Mouse (Mus musculus): ENCODE measurements around the gene Tnni3.
A peak's percentile ranks its signal among the peaks of the same experiment; 100 is the strongest.

The Tnni3 gene

GRCm38 (mm10) chr7:4498251-4498650 lies 25.8 kb downstream of the Tnni3 start:
- DNase-seq (ENCODE audit: low spot score) = no peak

- no peak for DNase-seq (ENCODE audit: low spot score)
These were observed 26.6 kb downstream of the Tnni3 start for GRCm38 (mm10) chr7:4497271-4497903.

GRCm38 (mm10) chr7:4496468-4496867 lies 27.6 kb downstream of the Tnni3 start:
- DNase-seq (ENCODE audit: low spot score) = no peak

- DNase-seq (ENCODE audit: low spot score) = no peak
These were observed 30.0 kb downstream of the Tnni3 start for GRCm38 (mm10) chr7:4493991-4494390.

- DNase-seq (ENCODE audit: low spot score) = peak; percentile 13
These were observed 31.5 kb downstream of the Tnni3 start for GRCm38 (mm10) chr7:4492284-4493224.

- DNase-seq (ENCODE audit: low spot score) = peak; percentile 13
These were observed 32.7 kb downstream of the Tnni3 start for GRCm38 (mm10) chr7:4491308-4491707.

GRCm38 (mm10) chr7:4482281-4482680 lies 41.7 kb downstream of the Tnni3 start:
- no peak for DNase-seq (ENCODE audit: low spot score)

- DNase-seq (ENCODE audit: low spot score) = peak; percentile 40
These were observed 44.4 kb downstream of the Tnni3 start for GRCm38 (mm10) chr7:4479674-4480073.

- no peak for DNase-seq (ENCODE audit: low spot score)
These were observed 45.2 kb downstream of the Tnni3 start for GRCm38 (mm10) chr7:4478796-4479291.

GRCm38 (mm10) chr7:4478021-4478795 lies 45.8 kb downstream of the Tnni3 start:
- no peak for DNase-seq (ENCODE audit: low spot score)

- no peak for DNase-seq (ENCODE audit: low spot score)
These were observed 50.1 kb downstream of the Tnni3 start for GRCm38 (mm10) chr7:4473940-4474339.

GRCm38 (mm10) chr7:4471179-4471555 lies 52.9 kb downstream of the Tnni3 start:
- DNase-seq (ENCODE audit: low spot score) = peak; percentile 16

- no peak for DNase-seq (ENCODE audit: low spot score)
These were observed 53.5 kb downstream of the Tnni3 start for GRCm38 (mm10) chr7:4470275-4471178.

Measured in adipocyte (in vitro differentiated cells).